Mouse (Mus musculus): ENCODE data around the gene Ephx4.

GRCm38 (mm10) chr5:107405361-107405760 lies 2.8 kb downstream of the Ephx4 start:
- TF ChIP-seq GATA1 (IDR thresholded peaks at IDR 0.05; ENCODE audit: borderline replicate concordance, low read length) = no peak
- TF ChIP-seq FLI1 (IDR thresholded peaks at IDR 0.05; ENCODE audit: low read length) = no peak

All from megakaryocyte, embryonic 14.5 days (primary cell).